Mouse (Mus musculus) gastrocnemius, adult 18-20 months (tissue): ENCODE measurements at regions not wholly inside any gene's neighbourhood (a gene's known extent, or its start where the extent isn't known, plus 50 kb on each side); places are given as distances from the start of the nearest gene placed in this dataset.

Experiments used
- DNase-seq: peaks from one replicate; pipeline ENCODE4 v3.0.0; 2021; ENCODE audit warnings: low spot score

GRCm38 (mm10) chr10:37282951-37283350, 144.2 kb upstream of the Marcks start:
- DNase-seq: peak; percentile 34

GRCm38 (mm10) chr10:37280823-37281222, 142.1 kb upstream of the Marcks start:
- no peak for DNase-seq

GRCm38 (mm10) chr10:37280150-37280820, 141.6 kb upstream of the Marcks start:
- DNase-seq: no peak

- DNase-seq: no peak
These were observed 140.6 kb upstream of the Marcks start for GRCm38 (mm10) chr10:37279316-37279715.

GRCm38 (mm10) chr10:37275857-37276256, 137.1 kb upstream of the Marcks start:
- DNase-seq: no peak

GRCm38 (mm10) chr10:37275271-37275670, 136.6 kb upstream of the Marcks start:
- DNase-seq: no peak

- DNase-seq: no peak
These were observed 133.2 kb upstream of the Marcks start for GRCm38 (mm10) chr10:37271967-37272366.

GRCm38 (mm10) chr10:37270236-37271000, 131.7 kb upstream of the Marcks start:
- DNase-seq: no peak

GRCm38 (mm10) chr10:37266909-37267308, 128.2 kb upstream of the Marcks start:
- DNase-seq: no peak

- peak; percentile 50 for DNase-seq
These were observed 122.2 kb upstream of the Marcks start for GRCm38 (mm10) chr10:37260791-37261488.

- no peak for DNase-seq
These were observed 120.5 kb upstream of the Marcks start for GRCm38 (mm10) chr10:37259186-37259585.

- no peak for DNase-seq
These were observed 118.8 kb upstream of the Marcks start for GRCm38 (mm10) chr10:37257544-37257943.

- DNase-seq: peak; percentile 30
These were observed 112.3 kb upstream of the Marcks start for GRCm38 (mm10) chr10:37250934-37251521.

GRCm38 (mm10) chr10:37250157-37250556, 111.4 kb upstream of the Marcks start:
- DNase-seq: peak; percentile 35

- DNase-seq: no peak
These were observed 110.8 kb upstream of the Marcks start for GRCm38 (mm10) chr10:37249511-37249910.

- no peak for DNase-seq
These were observed 108.4 kb upstream of the Marcks start for GRCm38 (mm10) chr10:37247121-37247520.

- no peak for DNase-seq
These were observed 104.4 kb upstream of the Marcks start for GRCm38 (mm10) chr10:37243136-37243535.

- DNase-seq: no peak
These were observed 103.1 kb upstream of the Marcks start for GRCm38 (mm10) chr10:37241821-37242263.

- no peak for DNase-seq
These were observed 101.9 kb upstream of the Marcks start for GRCm38 (mm10) chr10:37240634-37241033.

- DNase-seq: no peak
These were observed 101.5 kb upstream of the Marcks start for GRCm38 (mm10) chr10:37240201-37240600.

GRCm38 (mm10) chr10:37236001-37236822, 97.5 kb upstream of the Marcks start:
- DNase-seq: no peak
